Mouse (Mus musculus) liver, embryonic 18 days (tissue): ENCODE results near the gene Ino80e. TPM values are rescaled to one million over a fixed set of nuclear protein-coding genes. Genes with fewer than 3 reads are reported as not detected.

Experiments
- polyA plus RNA-seq: library from polyadenylated mRNA; depleted of rRNA; stranded (reverse); fragments of >200 nt; gene quantifications from 2 replicates; pipeline ENCODE4 v1.2.3, GENCODE M21; 2012; rRNA removed

Ino80e gene
- polyA plus RNA-seq, result 14.5 and 14.8 TPM in 2 replicates

GRCm38 (mm10) chr7:126862147-126862784 lies at the start of gene Ino80e:
Ino80e (minus strand) TSS chr7:126862377.

GRCm38 (mm10) chr7:126884286-126885164 lies 22.3 kb upstream of the Ino80e start, which contains the start of gene Taok2:
Taok2 (minus strand) TSS chr7:126884703.

GRCm38 (mm10) chr7:126861429-126862130 lies 597 bp downstream of the Ino80e start, which contains the start of gene Hirip3:
Hirip3 (plus strand) TSS chr7:126861972.

GRCm38 (mm10) chr7:126847116-126847420 lies 15.1 kb downstream of the Ino80e start, which contains the start of gene Doc2a:
Doc2a (plus strand) TSS chr7:126847416.

GRCm38 (mm10) chr7:126831539-126831938 lies 30.6 kb downstream of the Ino80e start, which contains the start of gene 4930451I11Rik:
4930451I11Rik (minus strand) TSS chr7:126831639.

Other genes with a start within 250 kb of the Ino80e start
- gene Nupr1, start 231.5 kb downstream of the Ino80e start, polyA plus RNA-seq, result 10.2 and 11.1 TPM in 2 replicates
- 17.2 and 19.9 TPM in 2 replicates for gene Sgf29, start 213.1 kb downstream of the Ino80e start, polyA plus RNA-seq
- 166 and 169 TPM in 2 replicates for gene Sult1a1, start 185.9 kb downstream of the Ino80e start, polyA plus RNA-seq
- 25.7 and 39.5 TPM in 2 replicates for gene Bola2, start 167.0 kb downstream of the Ino80e start, polyA plus RNA-seq
- gene Slx1b, start 166.6 kb downstream of the Ino80e start, polyA plus RNA-seq, result 5.9 and 7.2 TPM in 2 replicates
- gene Coro1a, start 154.6 kb downstream of the Ino80e start, polyA plus RNA-seq, result 105 and 119 TPM in 2 replicates
- gene Mapk3, start 102.8 kb downstream of the Ino80e start, polyA plus RNA-seq, result 44.6 and 47.3 TPM in 2 replicates
- 3.1 and 4.0 TPM in 2 replicates for gene Gdpd3, start 96.0 kb downstream of the Ino80e start, polyA plus RNA-seq
- gene Ypel3, start 85.4 kb downstream of the Ino80e start, polyA plus RNA-seq, result 84.2 and 96.1 TPM in 2 replicates
- gene Tbx6, start 80.9 kb downstream of the Ino80e start, polyA plus RNA-seq, result 1.6 TPM in 2 replicates
- 70.6 and 72.5 TPM in 2 replicates for gene Ppp4c, start 69.9 kb downstream of the Ino80e start, polyA plus RNA-seq
- gene Fam57b, start 64.7 kb downstream of the Ino80e start, polyA plus RNA-seq, result 0.75 and 1.6 TPM in 2 replicates
- gene 4930451I11Rik, start 30.7 kb downstream of the Ino80e start, polyA plus RNA-seq, result not detected in 2 replicates
- 0.04 TPM in 1 of 2 replicates, not detected in the other for gene Doc2a, start 15.0 kb downstream of the Ino80e start, polyA plus RNA-seq
- 17.7 and 24.2 TPM in 2 replicates for gene Hirip3, start 405 bp downstream of the Ino80e start, polyA plus RNA-seq
- gene Taok2, start 22.3 kb upstream of the Ino80e start, polyA plus RNA-seq, result 18.4 and 21.2 TPM in 2 replicates
- 28.3 and 30.3 TPM in 2 replicates for gene Tmem219, start 60.5 kb upstream of the Ino80e start, polyA plus RNA-seq
- gene Kctd13, start 66.5 kb upstream of the Ino80e start, polyA plus RNA-seq, result 3.4 and 4.0 TPM in 2 replicates
- gene Asphd1, start 87.2 kb upstream of the Ino80e start, polyA plus RNA-seq, result 0.02 TPM in 1 of 2 replicates, not detected in the other
- 0.23 and 0.40 TPM in 2 replicates for gene Sez6l2, start 88.2 kb upstream of the Ino80e start, polyA plus RNA-seq
- gene Cdipt, start 113.5 kb upstream of the Ino80e start, polyA plus RNA-seq, result 38.9 and 41.3 TPM in 2 replicates
- gene Cdiptos, start 113.7 kb upstream of the Ino80e start, polyA plus RNA-seq, result 0.34 and 0.47 TPM in 2 replicates
- gene Mvp, start 152.2 kb upstream of the Ino80e start, polyA plus RNA-seq, result 7.8 and 7.9 TPM in 2 replicates
- 0.34 and 0.50 TPM in 2 replicates for gene Pagr1b, start 154.1 kb upstream of the Ino80e start, polyA plus RNA-seq
- 4.9 and 5.2 TPM in 2 replicates for gene Pagr1a, start 155.0 kb upstream of the Ino80e start, polyA plus RNA-seq
- gene Gm42742, start 158.7 kb upstream of the Ino80e start, polyA plus RNA-seq, result 13.2 and 14.1 TPM in 2 replicates
- 0.04 and 0.45 TPM in 2 replicates for gene Prrt2, start 158.8 kb upstream of the Ino80e start, polyA plus RNA-seq
- 55.9 and 64.1 TPM in 2 replicates for gene Maz, start 164.7 kb upstream of the Ino80e start, polyA plus RNA-seq
- 28.1 and 30.9 TPM in 2 replicates for gene Kif22, start 180.1 kb upstream of the Ino80e start, polyA plus RNA-seq
- gene Zg16, start 225.0 kb upstream of the Ino80e start, polyA plus RNA-seq, result 0.16 and 0.40 TPM in 2 replicates
- 7.9 and 8.3 TPM in 2 replicates for gene AI467606, start 229.0 kb upstream of the Ino80e start, polyA plus RNA-seq